12 mouse cellular contexts compared by ENCODE assay signal in the genomic region with DNA sequence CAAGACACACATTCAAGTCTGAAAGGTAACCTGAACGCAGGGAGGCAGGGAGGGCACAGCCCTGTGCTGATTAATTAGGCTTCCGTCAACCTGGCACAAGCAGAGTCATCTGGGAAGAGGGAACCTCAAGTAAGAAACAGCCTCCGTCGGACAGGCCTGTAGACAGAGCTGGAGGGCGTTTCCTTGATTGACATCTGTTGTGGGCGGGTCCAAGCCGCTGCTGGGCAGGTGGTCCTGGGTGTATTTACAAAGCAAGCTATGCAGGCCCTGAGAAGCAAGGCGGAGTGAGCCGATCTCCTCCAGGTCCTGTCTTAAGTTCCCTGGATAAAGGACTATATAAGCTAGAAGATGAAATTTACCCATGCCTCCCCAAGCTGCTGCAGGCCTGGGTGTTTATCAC.
DNase-seq lines count a peak whose midpoint lies in the region; ATAC-seq lines count a peak whose summit lies in the region.
"Had no signal": no experiment of that assay in that cellular context is flagged by ENCODE, and none has a peak within 500 bp of the region (broad histone marks: within the 10 kb centered on the region; RNA-seq: fewer than 3 reads in every experiment).

No protein-coding gene starts in this region.

- ATAC-seq in heart, embryonic 15.5 days (replicated peaks; ENCODE audit: insufficient number of reproducible peaks, insufficient read depth, low FRiP score, low read depth), result no peak
- ATAC-seq in lung, embryonic 15.5 days (ENCODE audit: borderline replicate concordance, extremely low read depth, low FRiP score, low TSS enrichment), result no peak
- ATAC-seq in embryonic facial prominence, embryonic 13.5 days (ENCODE audit: insufficient number of reproducible peaks, insufficient read depth, low FRiP score, low TSS enrichment, low read depth), result no peak
- peak; percentile 28; the same call in 1 of the 2 replicates for ATAC-seq in stomach, embryonic 16.5 days (ENCODE audit: insufficient read depth, low FRiP score)
- ATAC-seq: CD4-positive, CD25-positive, alpha-beta regulatory T cell, adult 4 months had no signal

- 74% methylated on average over 9 of the region's 9 CpGs for WGBS in heart, embryonic 15.5 days
- 58% methylated on average over 9 of the region's 9 CpGs for WGBS in lung, embryonic 15.5 days
- 68% methylated on average over 9 of the region's 9 CpGs for WGBS in embryonic facial prominence, embryonic 13.5 days
- 56% methylated on average over 9 of the region's 9 CpGs for WGBS in stomach, embryonic 16.5 days

- no peaks in the 10 kb centered on the region for H3K9me3 ChIP-seq in heart, embryonic 15.5 days (replicated peaks)
- H3K9me3 ChIP-seq in lung, embryonic 15.5 days, result no peaks in the 10 kb centered on the region
- H3K9me3 ChIP-seq in embryonic facial prominence, embryonic 13.5 days, result no peaks in the 10 kb centered on the region
- H3K9me3 ChIP-seq in stomach, embryonic 16.5 days (replicated peaks; ENCODE audit: control insufficient read depth, low read length), result no peaks in the 10 kb centered on the region

- peak overlapping the region; percentile 22; the same call in 1 of the 2 replicates for H3K27ac ChIP-seq in heart, embryonic 15.5 days
- H3K27ac ChIP-seq in lung, embryonic 15.5 days, result 0 out of 2 replicates have a peak overlapping the region, but pooled peaks have one; percentile 22
- peak overlapping the region; percentile 81 for H3K27ac ChIP-seq in embryonic facial prominence, embryonic 13.5 days
- peak overlapping the region; percentile 77 for H3K27ac ChIP-seq in stomach, embryonic 16.5 days (ENCODE audit: low read length)

- no peak for DNase-seq in heart, postnatal 14 days
- DNase-seq in lung, postnatal 14 days, result no peak
- no peak for DNase-seq in thymus, postnatal 25 days
- DNase-seq in cerebellum, adult 11 months, result no peak
- DNase-seq: cerebellum, postnatal 14 days; liver; spleen, adult 18-20 months had no signal

- no peak overlapping the region for H3K4me2 ChIP-seq in heart, embryonic 15.5 days
- no peak overlapping the region for H3K4me2 ChIP-seq in lung, embryonic 15.5 days
- no peak overlapping the region for H3K4me2 ChIP-seq in embryonic facial prominence, embryonic 13.5 days
- H3K4me2 ChIP-seq in stomach, embryonic 16.5 days (ENCODE audit: low read depth, low read length), result no peak overlapping the region

- H3K9ac ChIP-seq in heart, embryonic 15.5 days, result no peak overlapping the region
- no peak overlapping the region for H3K9ac ChIP-seq in lung, embryonic 15.5 days
- no peak overlapping the region for H3K9ac ChIP-seq in embryonic facial prominence, embryonic 13.5 days
- no peak overlapping the region for H3K9ac ChIP-seq in stomach, embryonic 16.5 days (ENCODE audit: low read length)

- intact Hi-C loops in heart, postnatal 14 days (cut with DNase I), result no loop called here

- peaks cover 42% of the 10 kb centered on the region for H3K4me1 ChIP-seq in heart, embryonic 15.5 days (replicated peaks)
- H3K4me1 ChIP-seq in lung, embryonic 15.5 days, result peaks cover 11% of the 10 kb centered on the region; the same call in 1 of the 2 replicates
- peaks cover 43% of the 10 kb centered on the region for H3K4me1 ChIP-seq in embryonic facial prominence, embryonic 13.5 days
- H3K4me1 ChIP-seq in stomach, embryonic 16.5 days (ENCODE audit: control insufficient read depth, insufficient read depth, low read length), result peaks cover 6% of the 10 kb centered on the region; the same call in 1 of the 2 replicates

- H3K27me3 ChIP-seq in heart, embryonic 15.5 days, result no peaks in the 10 kb centered on the region
- no peaks in the 10 kb centered on the region for H3K27me3 ChIP-seq in lung, embryonic 15.5 days
- no peaks in the 10 kb centered on the region for H3K27me3 ChIP-seq in embryonic facial prominence, embryonic 13.5 days
- no peaks in the 10 kb centered on the region for H3K27me3 ChIP-seq in stomach, embryonic 16.5 days (ENCODE audit: control insufficient read depth, insufficient read depth, low read length)

- H3K4me3 ChIP-seq in heart, embryonic 15.5 days, result no peak overlapping the region
- no peak overlapping the region for H3K4me3 ChIP-seq in lung, embryonic 15.5 days
- H3K4me3 ChIP-seq in embryonic facial prominence, embryonic 13.5 days, result no peak overlapping the region
- H3K4me3 ChIP-seq in stomach, embryonic 16.5 days (replicated peaks; ENCODE audit: low read length), result no peak overlapping the region

- H3K36me3 ChIP-seq in heart, embryonic 15.5 days, result peaks cover 85% of the 10 kb centered on the region
- H3K36me3 ChIP-seq in lung, embryonic 15.5 days, result peaks cover 63% of the 10 kb centered on the region
- H3K36me3 ChIP-seq in embryonic facial prominence, embryonic 13.5 days, result peaks cover 86% of the 10 kb centered on the region
- peaks cover 28% of the 10 kb centered on the region; the same call in 1 of the 2 replicates for H3K36me3 ChIP-seq in stomach, embryonic 16.5 days (ENCODE audit: control insufficient read depth, insufficient read depth, low read length)

Comparison
In these comparisons a context has a peak if more than half of its experiments do, and no peak if none do; other contexts are left out.
1. H3K27ac ChIP-seq: peak in every context shown above with its lines; median percentile 81 in embryonic facial prominence, embryonic 13.5 days; 77 in stomach, embryonic 16.5 days; 22 in heart, embryonic 15.5 days; 22 in lung, embryonic 15.5 days.